Mouse (Mus musculus) liver, embryonic 14.5 days (tissue): Measurements from ENCODE around the gene Phip.

Source experiments
- CTCF ChIP-seq: IDR thresholded peaks from 2 replicates; pipeline ENCODE4 v1.5.1; 2016; ENCODE audit warnings: antibody characterized with exemption, low read depth, control low read depth
- EP300 ChIP-seq: IDR thresholded peaks from 2 replicates; pipeline ENCODE4 v1.6.1; 2016; ENCODE audit warnings: antibody characterized with exemption, low read depth

GRCm38 (mm10) chr9:82955267-82955666 is 20.0 kb downstream of the Phip start:
- TF ChIP-seq CTCF (no peak), EP300 (no peak)
